Mouse (Mus musculus) C2C12 (cell line): ENCODE results near the gene Cacna1a. TPM values are rescaled to one million over a fixed set of nuclear protein-coding genes. Genes with fewer than 3 reads are reported as not detected.

Source experiments
- H3K27me3 ChIP-seq: one replicate; pipeline ENCODE4 v1.6.1; 2011; ENCODE audit not compliant: control insufficient read depth, insufficient read depth, insufficient read length
- H3K36me3 ChIP-seq: one replicate; pipeline ENCODE4 v1.6.1; 2011; ENCODE audit not compliant: control insufficient read depth, insufficient read depth
- H3K4me3 ChIP-seq: one replicate; pipeline ENCODE4 v1.5.1; 2011; ENCODE audit warnings: mild to moderate bottlenecking, control low read depth; ENCODE audit not compliant: poor library complexity, insufficient read depth, severe bottlenecking
- H3K79me2 ChIP-seq: one replicate; pipeline ENCODE4 v1.6.1; 2011; ENCODE audit not compliant: control insufficient read depth, insufficient read depth
- H3K79me3 ChIP-seq: one replicate; pipeline ENCODE4 v1.6.1; 2011; ENCODE audit warnings: low read depth, control low read depth
- H3ac ChIP-seq: one replicate; pipeline ENCODE3; 2011; ENCODE audit warnings: low read depth; ENCODE audit not compliant: control insufficient read depth, insufficient read length
- CEBPB ChIP-seq: IDR thresholded peaks from one replicate; pipeline ENCODE4 v1.6.1; 2011; ENCODE audit warnings: low read depth, mild to moderate bottlenecking, control low read depth, moderate library complexity
- CTCF ChIP-seq: IDR thresholded peaks from one replicate; pipeline ENCODE4 v1.5.1; 2011; ENCODE audit not compliant: control insufficient read depth, insufficient read depth, insufficient read length
- FOSL1 ChIP-seq: IDR thresholded peaks from one replicate; pipeline ENCODE4 v1.8.0; 2011; ENCODE audit warnings: mild to moderate bottlenecking, low read length; ENCODE audit not compliant: poor library complexity, insufficient read depth, severe bottlenecking
- MAX ChIP-seq: IDR thresholded peaks from one replicate; pipeline ENCODE4 v1.6.1; 2011; ENCODE audit warnings: mild to moderate bottlenecking, control low read depth
- MYOD1 ChIP-seq: IDR thresholded peaks from one replicate; pipeline ENCODE4 v1.6.1; 2011; ENCODE audit warnings: low read depth; ENCODE audit not compliant: control insufficient read depth, insufficient read length
- MYOG ChIP-seq: IDR thresholded peaks from one replicate; pipeline ENCODE4 v1.6.1; 2011; ENCODE audit not compliant: control insufficient read depth, insufficient read length; ENCODE audit errors: extremely low read depth
- USF1 ChIP-seq: IDR thresholded peaks from one replicate; pipeline ENCODE4 v1.6.1; 2011; ENCODE audit warnings: low read depth, mild to moderate bottlenecking, control low read depth, moderate library complexity
- polyA plus RNA-seq: library from polyadenylated mRNA; unstranded; fragments of >200 nt; fragmentation: generic; extraction: Trizol; gene quantifications from one replicate; pipeline ENCODE4 v1.2.1, GENCODE M21; 2012; ENCODE audit warnings: missing spikeins

Cacna1a gene
- polyA plus RNA-seq, 1 experiment, result 3.1 TPM

DNA sequence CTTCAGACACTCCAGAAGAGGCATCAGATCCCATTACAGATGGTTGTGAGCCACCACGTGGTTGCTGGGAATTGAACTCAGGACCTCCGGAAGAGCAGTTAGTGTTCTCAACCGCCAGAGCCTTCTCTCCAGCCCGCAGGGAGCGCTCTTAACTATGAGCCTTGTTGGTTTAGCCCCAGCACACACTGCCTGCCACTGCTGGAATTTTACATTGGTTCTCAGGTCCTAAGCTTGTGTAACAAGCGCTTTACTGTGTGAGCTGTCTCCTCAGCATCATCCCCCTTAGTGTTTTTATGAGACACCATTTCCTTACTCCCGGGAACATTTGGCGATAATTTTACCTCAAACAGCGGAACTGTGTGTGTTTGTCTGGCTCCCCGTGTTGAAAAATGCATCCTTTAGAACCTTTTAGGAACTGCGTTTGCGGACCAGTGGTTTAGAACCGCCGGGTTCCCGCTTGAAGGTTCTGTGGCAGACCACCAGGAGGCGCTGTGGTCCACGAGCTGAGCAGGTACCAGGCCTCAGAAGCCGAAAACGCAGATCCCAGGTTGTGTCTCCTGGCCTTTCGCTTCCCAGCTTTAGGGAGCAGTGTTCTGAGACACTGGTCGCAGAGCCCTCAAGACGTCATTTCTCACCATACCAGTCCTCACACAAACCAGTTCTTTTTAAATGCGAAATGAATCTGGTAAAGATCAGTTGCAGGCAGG is 24.7 kb upstream of the Cacna1a start:
- H3K27me3 ChIP-seq, result peaks cover 17% of the 10 kb centered on the region
- no peaks in the 10 kb centered on the region for H3K79me3 ChIP-seq
- no peaks in the 10 kb centered on the region for H3K36me3 ChIP-seq
- no peak overlapping the region for H3ac ChIP-seq
- H3K4me3 ChIP-seq, result no peak overlapping the region
- H3K79me2 ChIP-seq, result no peaks in the 10 kb centered on the region
- TF ChIP-seq CEBPB (no peak), CTCF (peak; percentile 77)

GRCm38 (mm10) chr8:84365197-84365596 is 23.0 kb upstream of the Cacna1a start:
- H3K4me3 ChIP-seq, result no peak overlapping the region
- TF ChIP-seq FOSL1 (no peak), USF1 (no peak), MYOG (no peak), CTCF (no peak), MAX (no peak), MYOD1 (no peak), CEBPB (no peak)

DNA sequence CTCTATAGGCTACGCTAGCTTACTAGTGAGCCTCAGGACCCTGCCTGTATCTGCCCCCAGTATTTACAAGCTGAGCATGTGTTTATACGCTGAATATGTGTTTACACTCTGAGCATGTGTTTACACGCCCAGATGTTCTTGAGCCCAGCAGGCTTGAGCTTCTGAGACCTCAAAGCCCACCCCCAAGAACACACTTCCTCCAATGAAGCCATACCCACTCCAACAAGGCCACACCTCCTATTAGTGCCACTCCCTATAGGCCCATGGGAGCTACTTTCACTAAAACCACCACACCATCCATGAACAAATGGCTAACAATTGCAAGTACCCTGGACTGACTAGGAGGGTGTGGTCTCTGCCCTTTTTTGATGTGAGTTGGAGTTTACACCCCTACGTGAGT is 17.3 kb upstream of the Cacna1a start:
- Histone ChIP-seq H3K79me3 (no peaks in the 10 kb centered on the region), H3K36me3 (no peaks in the 10 kb centered on the region), H3K79me2 (no peaks in the 10 kb centered on the region), H3ac (no peak overlapping the region), H3K27me3 (no peaks in the 10 kb centered on the region), H3K4me3 (no peak overlapping the region)
- TF ChIP-seq USF1, result no peak
- no peak for TF ChIP-seq CEBPB
- no peak for TF ChIP-seq MYOG
- no peak for TF ChIP-seq MAX
- TF ChIP-seq FOSL1, result no peak
- no peak for TF ChIP-seq MYOD1
- TF ChIP-seq CTCF, result no peak

More at GRCm38 (mm10) chr8:84365197-84365596, 23.0 kb upstream of the Cacna1a start:
- no peaks in the 10 kb centered on the region for H3K36me3 ChIP-seq
- no peaks in the 10 kb centered on the region for H3K79me2 ChIP-seq
- peaks cover 16% of the 10 kb centered on the region for H3K27me3 ChIP-seq
- no peak overlapping the region for H3ac ChIP-seq
- no peaks in the 10 kb centered on the region for H3K79me3 ChIP-seq

GRCm38 (mm10) chr8:84375038-84375437 is 13.2 kb upstream of the Cacna1a start:
- H3K4me3 ChIP-seq, result no peak overlapping the region
- no peaks in the 10 kb centered on the region for H3K27me3 ChIP-seq
- no peak overlapping the region for H3ac ChIP-seq
- H3K79me2 ChIP-seq, result no peaks in the 10 kb centered on the region
- no peaks in the 10 kb centered on the region for H3K36me3 ChIP-seq
- no peaks in the 10 kb centered on the region for H3K79me3 ChIP-seq
- no peak for TF ChIP-seq FOSL1
- no peak for TF ChIP-seq MYOD1
- no peak for TF ChIP-seq MAX
- no peak for TF ChIP-seq CTCF
- TF ChIP-seq MYOG, result no peak
- no peak for TF ChIP-seq USF1
- no peak for TF ChIP-seq CEBPB

GRCm38 (mm10) chr8:84375803-84376202 is 12.4 kb upstream of the Cacna1a start:
- Histone ChIP-seq H3K27me3 (no peaks in the 10 kb centered on the region), H3K79me3 (no peaks in the 10 kb centered on the region), H3K79me2 (no peaks in the 10 kb centered on the region), H3K36me3 (no peaks in the 10 kb centered on the region), H3K4me3 (no peak overlapping the region), H3ac (no peak overlapping the region)
- TF ChIP-seq MAX (no peak), USF1 (no peak), MYOD1 (no peak), CEBPB (no peak)

GRCm38 (mm10) chr8:84376564-84376963 is 11.7 kb upstream of the Cacna1a start:
- Histone ChIP-seq H3K79me3 (no peaks in the 10 kb centered on the region), H3K79me2 (no peaks in the 10 kb centered on the region), H3K36me3 (no peaks in the 10 kb centered on the region), H3K27me3 (no peaks in the 10 kb centered on the region), H3ac (no peak overlapping the region), H3K4me3 (no peak overlapping the region)
- no peak for TF ChIP-seq MYOG
- no peak for TF ChIP-seq MAX
- TF ChIP-seq MYOD1, result no peak
- TF ChIP-seq FOSL1, result no peak
- no peak for TF ChIP-seq CTCF
- no peak for TF ChIP-seq CEBPB
- TF ChIP-seq USF1, result no peak
